Mouse (Mus musculus): ENCODE results near the gene Arhgap32. TPM values are rescaled to one million over a fixed set of nuclear protein-coding genes. Genes with fewer than 3 reads are reported as not detected.

Arhgap32 gene
- polyA plus RNA-seq, 1 experiment from 2014 or later = 8.8 TPM

DNA sequence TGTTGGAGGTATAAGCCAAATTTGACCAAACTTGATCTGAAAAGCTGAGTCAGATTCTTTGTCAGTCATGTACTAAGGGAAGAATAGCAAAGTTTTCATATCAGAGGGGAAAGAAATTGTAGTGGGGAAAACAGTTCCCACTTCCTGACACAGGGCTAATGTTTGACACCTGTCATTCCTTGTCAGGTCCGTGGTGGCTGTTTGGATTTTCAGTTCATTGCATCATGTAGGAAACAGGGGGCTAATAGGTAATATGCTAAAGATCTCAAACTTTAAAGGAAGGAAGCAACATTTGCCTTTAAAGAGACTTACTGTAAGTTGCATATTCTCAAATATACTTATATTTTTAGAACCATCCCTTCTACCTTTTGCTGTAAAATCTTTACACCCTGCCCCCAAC, 109.6 kb downstream of the Arhgap32 start:
- Histone ChIP-seq H3K4me3 (ENCODE audit: low read depth, low read length) (peak overlapping the region; percentile 22; the same call in 1 of the 2 replicates), H3K27me3 (ENCODE audit: control insufficient read depth, insufficient read depth, low read length) (no peaks in the 10 kb centered on the region), H3K4me2 (replicated peaks; ENCODE audit: low read depth) (peak overlapping the region; percentile 38; the same call in 1 of the 2 replicates), H3K36me3 (ENCODE audit: control insufficient read depth, insufficient read depth, low read length) (no peaks in the 10 kb centered on the region), H3K27ac (replicated peaks) (no peak overlapping the region), H3K4me1 (replicated peaks; ENCODE audit: control insufficient read depth, insufficient read depth) (no peaks in the 10 kb centered on the region; the same call in 1 of the 2 replicates), H3K9me3 (ENCODE audit: control insufficient read depth, low read length) (no peaks in the 10 kb centered on the region), H3K9ac (ENCODE audit: low read length) (no peak overlapping the region)
- no peak for ATAC-seq (ENCODE audit: low FRiP score, low TSS enrichment)
- WGBS = 40% methylated on average over 1 of the region's 1 CpGs
- TF ChIP-seq CTCF (IDR thresholded peaks at IDR 0.05; ENCODE audit: low read depth) (no peak), EP300 (optimal IDR thresholded peaks at IDR 0.05) (no peak)
- DNase-seq (ENCODE audit: low spot score) = no peak

DNA sequence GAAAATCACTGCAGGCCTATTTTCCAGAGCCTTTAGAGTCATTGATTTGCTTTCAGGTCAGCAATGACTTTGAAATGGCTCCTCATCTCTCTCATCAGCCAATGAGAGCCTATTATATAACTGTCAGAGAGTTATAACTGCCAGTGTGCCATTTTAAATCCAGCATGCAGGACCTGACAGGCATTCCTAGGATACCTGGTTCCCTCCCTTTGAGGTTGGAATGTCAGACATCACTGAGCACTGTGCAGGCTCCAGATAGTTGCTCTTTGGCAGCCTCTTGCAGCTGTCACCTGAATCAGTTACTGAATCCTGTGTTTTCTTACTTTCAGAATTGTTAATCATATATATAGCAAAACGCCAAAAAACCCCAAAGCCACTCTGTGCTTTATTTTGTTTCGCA, 111.1 kb downstream of the Arhgap32 start:
- no peak for ATAC-seq (ENCODE audit: low FRiP score, low TSS enrichment)
- no peaks in the 10 kb centered on the region; the same call in 1 of the 2 replicates for H3K4me1 ChIP-seq (replicated peaks; ENCODE audit: control insufficient read depth, insufficient read depth)
- H3K4me2 ChIP-seq (replicated peaks; ENCODE audit: low read depth) = peak overlapping the region; percentile 21; the same call in 1 of the 2 replicates
- no peaks in the 10 kb centered on the region for H3K9me3 ChIP-seq (ENCODE audit: control insufficient read depth, low read length)
- TF ChIP-seq EP300 (optimal IDR thresholded peaks at IDR 0.05) (no peak), CTCF (IDR thresholded peaks at IDR 0.05; ENCODE audit: low read depth) (no peak)
- no peaks in the 10 kb centered on the region for H3K36me3 ChIP-seq (ENCODE audit: control insufficient read depth, insufficient read depth, low read length)
- DNase-seq (ENCODE audit: low spot score) = no peak
- peak overlapping the region; percentile 13; the same call in 1 of the 2 replicates for H3K27ac ChIP-seq (replicated peaks)
- no peaks in the 10 kb centered on the region for H3K27me3 ChIP-seq (ENCODE audit: control insufficient read depth, insufficient read depth, low read length)
- no peak overlapping the region for H3K9ac ChIP-seq (ENCODE audit: low read length)
- H3K4me3 ChIP-seq (ENCODE audit: low read depth, low read length) = no peak overlapping the region
- WGBS = 41% methylated on average over 2 of the region's 2 CpGs

DNA sequence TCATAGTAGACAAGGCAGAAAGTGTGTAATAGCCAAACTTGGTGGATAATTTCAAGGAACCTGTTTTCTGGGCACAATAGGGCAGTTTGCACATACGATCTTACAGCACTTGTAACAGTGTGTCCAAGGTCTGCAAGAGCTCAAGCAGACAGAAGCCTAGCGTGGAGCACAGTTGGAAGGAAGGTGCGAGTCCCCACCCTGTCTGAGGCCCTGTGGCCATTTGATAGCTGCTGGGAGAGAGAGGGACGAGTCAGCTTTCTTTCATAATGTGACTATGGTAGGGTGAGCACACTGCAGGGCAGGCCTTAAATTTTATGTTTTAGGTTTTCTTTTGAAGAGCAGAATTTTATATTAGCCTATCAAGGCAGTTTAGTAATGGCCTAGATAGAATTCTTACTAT, 117.7 kb downstream of the Arhgap32 start:
- no peak overlapping the region for H3K27ac ChIP-seq (replicated peaks)
- no peaks in the 10 kb centered on the region for H3K4me1 ChIP-seq (replicated peaks; ENCODE audit: control insufficient read depth, insufficient read depth)
- H3K9me3 ChIP-seq (ENCODE audit: control insufficient read depth, low read length) = no peaks in the 10 kb centered on the region
- no peak overlapping the region for H3K4me3 ChIP-seq (ENCODE audit: low read depth, low read length)
- no peak overlapping the region for H3K9ac ChIP-seq (ENCODE audit: low read length)
- no peaks in the 10 kb centered on the region for H3K27me3 ChIP-seq (ENCODE audit: control insufficient read depth, insufficient read depth, low read length)
- TF ChIP-seq EP300 (optimal IDR thresholded peaks at IDR 0.05) (no peak), CTCF (IDR thresholded peaks at IDR 0.05; ENCODE audit: low read depth) (no peak)
- 62% methylated on average over 4 of the region's 4 CpGs for WGBS
- ATAC-seq (ENCODE audit: low FRiP score, low TSS enrichment) (no peak; the same call in 1 of the 2 replicates), DNase-seq (ENCODE audit: low spot score) (no peak)
- H3K4me2 ChIP-seq (replicated peaks; ENCODE audit: low read depth) = no peak overlapping the region
- no peaks in the 10 kb centered on the region for H3K36me3 ChIP-seq (ENCODE audit: control insufficient read depth, insufficient read depth, low read length)

DNA sequence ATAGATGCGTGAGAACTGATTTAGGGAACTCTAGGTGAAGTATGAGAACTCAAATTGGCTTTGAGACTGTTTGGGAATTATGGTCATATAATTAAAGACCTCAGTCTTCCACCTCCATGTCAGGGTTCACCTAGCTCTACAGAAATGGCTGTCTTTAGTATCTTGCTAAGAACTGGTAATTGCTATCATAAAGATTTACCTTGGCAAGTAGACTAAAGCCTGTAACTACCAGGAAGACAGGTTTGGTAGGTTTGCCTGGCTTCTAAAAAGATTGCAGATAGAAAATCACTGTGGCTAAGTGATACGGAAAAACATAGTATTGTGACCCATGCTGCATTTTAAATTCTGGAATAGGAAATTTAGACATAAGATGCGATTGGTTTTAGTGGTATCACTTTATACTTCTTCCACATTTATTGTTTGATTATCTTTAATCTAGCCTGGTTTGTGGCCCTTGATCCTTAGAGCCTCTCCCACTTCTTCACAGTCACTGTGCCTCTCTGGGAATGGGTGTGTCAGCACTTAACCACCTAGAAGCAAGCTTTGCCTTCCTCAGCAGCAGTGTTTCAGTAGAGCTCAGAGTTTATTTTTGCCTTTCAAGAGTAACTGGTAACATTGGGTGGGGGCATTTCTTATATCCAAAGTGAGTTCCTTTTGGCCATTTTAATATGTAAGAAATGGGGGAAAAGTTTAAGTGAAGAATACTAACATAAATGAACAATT, 119.0 kb downstream of the Arhgap32 start:
- DNase-seq (ENCODE audit: low spot score) = no peak
- Histone ChIP-seq H3K9me3 (ENCODE audit: control insufficient read depth, low read length) (no peaks in the 10 kb centered on the region), H3K9ac (ENCODE audit: low read length) (no peak overlapping the region), H3K4me2 (replicated peaks; ENCODE audit: low read depth) (no peak overlapping the region), H3K4me3 (ENCODE audit: low read depth, low read length) (no peak overlapping the region), H3K27me3 (ENCODE audit: control insufficient read depth, insufficient read depth, low read length) (no peaks in the 10 kb centered on the region), H3K36me3 (ENCODE audit: control insufficient read depth, insufficient read depth, low read length) (no peaks in the 10 kb centered on the region), H3K4me1 (replicated peaks; ENCODE audit: control insufficient read depth, insufficient read depth) (no peaks in the 10 kb centered on the region), H3K27ac (replicated peaks) (peak overlapping the region; percentile 76)
- peak; percentile 28 for TF ChIP-seq EP300 (optimal IDR thresholded peaks at IDR 0.05)
- no peak for TF ChIP-seq CTCF (IDR thresholded peaks at IDR 0.05; ENCODE audit: low read depth)
- peak; percentile 56 for ATAC-seq (ENCODE audit: low FRiP score, low TSS enrichment)
- 51% methylated on average over 3 of the region's 3 CpGs for WGBS

DNA sequence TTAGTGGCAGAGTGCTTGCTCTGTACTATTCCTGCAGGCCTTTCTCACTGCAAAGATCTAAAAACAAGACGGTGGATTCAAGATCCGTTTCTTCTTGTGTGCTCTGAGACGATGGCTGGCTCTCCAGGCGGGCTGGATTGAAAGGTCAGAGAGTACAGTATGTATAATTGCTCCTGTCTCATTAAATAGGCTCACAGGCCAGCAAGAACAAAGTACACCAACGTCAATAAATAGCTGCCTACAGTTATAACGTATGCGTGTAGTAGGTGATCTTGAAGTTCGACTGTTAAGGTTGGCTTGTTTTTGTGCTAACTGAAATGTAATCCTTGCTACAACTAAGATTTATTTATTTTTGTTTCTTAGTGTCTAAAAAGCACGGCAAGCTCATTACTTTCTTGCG, 123.0 kb downstream of the Arhgap32 start:
- no peak for TF ChIP-seq CTCF (IDR thresholded peaks at IDR 0.05; ENCODE audit: low read depth)
- TF ChIP-seq EP300 (optimal IDR thresholded peaks at IDR 0.05) = no peak
- WGBS = 71% methylated on average over 10 of the region's 10 CpGs
- H3K4me3 ChIP-seq (ENCODE audit: low read depth, low read length) = no peak overlapping the region
- no peaks in the 10 kb centered on the region for H3K9me3 ChIP-seq (ENCODE audit: control insufficient read depth, low read length)
- no peak overlapping the region for H3K9ac ChIP-seq (ENCODE audit: low read length)
- 0 out of 2 replicates have a peak overlapping the region, but pooled peaks have one; percentile 30 for H3K27ac ChIP-seq (replicated peaks)
- no peak overlapping the region for H3K4me2 ChIP-seq (replicated peaks; ENCODE audit: low read depth)
- H3K4me1 ChIP-seq (replicated peaks; ENCODE audit: control insufficient read depth, insufficient read depth) = no peaks in the 10 kb centered on the region
- ATAC-seq (ENCODE audit: low FRiP score, low TSS enrichment) (no peak), DNase-seq (ENCODE audit: low spot score) (no peak)
- H3K36me3 ChIP-seq (ENCODE audit: control insufficient read depth, insufficient read depth, low read length) = no peaks in the 10 kb centered on the region
- H3K27me3 ChIP-seq (ENCODE audit: control insufficient read depth, insufficient read depth, low read length) = no peaks in the 10 kb centered on the region

DNA sequence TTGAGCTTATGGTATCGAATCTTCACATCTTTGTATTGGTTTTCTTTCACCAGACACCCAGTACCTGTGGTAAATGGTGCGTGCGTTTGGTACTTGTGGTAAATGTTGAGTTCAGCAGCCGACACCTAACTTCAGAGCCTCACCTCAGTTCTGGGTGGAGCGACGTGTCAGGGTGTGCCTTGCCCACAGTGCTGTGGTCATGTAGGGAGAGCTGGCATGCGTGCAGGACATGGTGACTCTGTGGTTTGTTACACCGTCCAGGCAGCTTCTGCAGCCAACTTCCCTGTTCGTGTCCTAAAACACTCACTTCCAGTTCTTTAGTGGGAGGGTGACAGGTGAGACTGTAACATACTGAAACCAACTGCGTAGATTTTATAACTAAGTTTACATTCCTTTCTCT, 123.5 kb downstream of the Arhgap32 start:
- Histone ChIP-seq H3K36me3 (ENCODE audit: control insufficient read depth, insufficient read depth, low read length) (no peaks in the 10 kb centered on the region), H3K4me1 (replicated peaks; ENCODE audit: control insufficient read depth, insufficient read depth) (no peaks in the 10 kb centered on the region), H3K27ac (replicated peaks) (peak overlapping the region; percentile 30; the same call in 1 of the 2 replicates), H3K9ac (ENCODE audit: low read length) (no peak overlapping the region), H3K9me3 (ENCODE audit: control insufficient read depth, low read length) (no peaks in the 10 kb centered on the region), H3K4me3 (ENCODE audit: low read depth, low read length) (no peak overlapping the region), H3K27me3 (ENCODE audit: control insufficient read depth, insufficient read depth, low read length) (no peaks in the 10 kb centered on the region), H3K4me2 (replicated peaks; ENCODE audit: low read depth) (no peak overlapping the region)
- WGBS = 72% methylated on average over 10 of the region's 10 CpGs
- peak; percentile 83 for ATAC-seq (ENCODE audit: low FRiP score, low TSS enrichment)
- peak; percentile 63 for DNase-seq (ENCODE audit: low spot score)
- TF ChIP-seq CTCF (IDR thresholded peaks at IDR 0.05; ENCODE audit: low read depth) (no peak), EP300 (optimal IDR thresholded peaks at IDR 0.05) (no peak)
